Comparison of ENCODE assay signal across 8 mouse cellular contexts in genomic region chr6:137252194-137252886, GRCm38 (mm10). TPM values are rescaled to one million over a fixed set of nuclear protein-coding genes. Genes with fewer than 3 reads are reported as not detected.
DNase-seq lines count a peak whose midpoint lies in the region; ATAC-seq lines count a peak whose summit lies in the region.

Gene Ptpro (plus strand): TSS chr6:137252319.

- ATAC-seq in embryonic facial prominence, embryonic 15.5 days (ENCODE audit: insufficient number of reproducible peaks, low FRiP score, low TSS enrichment, low read depth): peak; percentile 47; the same call in 1 of the 2 replicates
- peak; percentile 64 for ATAC-seq in intestine, embryonic 16.5 days
- ATAC-seq in limb, embryonic 15.5 days (ENCODE audit: insufficient number of reproducible peaks, low FRiP score, low TSS enrichment, low read depth): 0 out of 2 replicates have a peak, but pooled peaks have one; percentile 24
- ATAC-seq in erythroblast, adult 5-6 weeks (replicated peaks; ENCODE audit: low FRiP score, poor library complexity, severe bottlenecking): no peak

- H3K4me2 ChIP-seq in embryonic facial prominence, embryonic 15.5 days (replicated peaks): peak within 1 kb of the TSS; percentile 90
- H3K4me2 ChIP-seq in intestine, embryonic 16.5 days (ENCODE audit: low read depth, low read length): peak within 1 kb of the TSS; percentile 87
- peak within 1 kb of the TSS; percentile 79 for H3K4me2 ChIP-seq in limb, embryonic 15.5 days

- no peak within 1 kb of the TSS for H3K9ac ChIP-seq in embryonic facial prominence, embryonic 15.5 days
- H3K9ac ChIP-seq in intestine, embryonic 16.5 days (ENCODE audit: low read depth, low read length): peak within 1 kb of the TSS; percentile 50; the same call in 1 of the 2 replicates
- H3K9ac ChIP-seq in limb, embryonic 15.5 days: peak within 1 kb of the TSS; percentile 0; the same call in 1 of the 2 replicates

- peak within 1 kb of the TSS; percentile 46 for H3K4me3 ChIP-seq in embryonic facial prominence, embryonic 15.5 days (replicated peaks)
- H3K4me3 ChIP-seq in intestine, embryonic 16.5 days (ENCODE audit: low read length): peak within 1 kb of the TSS; percentile 48
- peak within 1 kb of the TSS; percentile 42 for H3K4me3 ChIP-seq in limb, embryonic 15.5 days

- peaks cover 13% of the 10 kb centered on the region for H3K4me1 ChIP-seq in embryonic facial prominence, embryonic 15.5 days
- H3K4me1 ChIP-seq in intestine, embryonic 16.5 days (ENCODE audit: control insufficient read depth, insufficient read depth, low read length): no peaks in the 10 kb centered on the region; the same call in 1 of the 2 replicates
- peaks cover 11% of the 10 kb centered on the region for H3K4me1 ChIP-seq in limb, embryonic 15.5 days

- WGBS in embryonic facial prominence, embryonic 15.5 days: under 1% methylated on average over 53 of the region's 53 CpGs
- 2% methylated on average over 53 of the region's 53 CpGs for whole genome bisulfite sequencing in intestine, embryonic 16.5 days
- under 1% methylated on average over 52 of the region's 53 CpGs for WGBS in limb, embryonic 15.5 days

- H3K27ac ChIP-seq in embryonic facial prominence, embryonic 15.5 days (replicated peaks): no peak within 1 kb of the TSS
- H3K27ac ChIP-seq in intestine, embryonic 16.5 days (ENCODE audit: low read length): no peak within 1 kb of the TSS
- no peak within 1 kb of the TSS for H3K27ac ChIP-seq in limb, embryonic 15.5 days

- H3K27me3 ChIP-seq in embryonic facial prominence, embryonic 15.5 days: peaks cover 24% of the 10 kb centered on the region
- peaks cover 12% of the 10 kb centered on the region for H3K27me3 ChIP-seq in intestine, embryonic 16.5 days (replicated peaks; ENCODE audit: control insufficient read depth, insufficient read depth, low read length)
- peaks cover 30% of the 10 kb centered on the region for H3K27me3 ChIP-seq in limb, embryonic 15.5 days

- H3K36me3 ChIP-seq in embryonic facial prominence, embryonic 15.5 days: no peaks in the 10 kb centered on the region
- H3K36me3 ChIP-seq in intestine, embryonic 16.5 days (ENCODE audit: control insufficient read depth, insufficient read depth, low read length): no peaks in the 10 kb centered on the region
- no peaks in the 10 kb centered on the region for H3K36me3 ChIP-seq in limb, embryonic 15.5 days

- no peaks in the 10 kb centered on the region for H3K9me3 ChIP-seq in embryonic facial prominence, embryonic 15.5 days (replicated peaks)
- H3K9me3 ChIP-seq in intestine, embryonic 16.5 days (ENCODE audit: control insufficient read depth, low read length): no peaks in the 10 kb centered on the region
- no peaks in the 10 kb centered on the region for H3K9me3 ChIP-seq in limb, embryonic 15.5 days

- peak; percentile 72 to 79 for DNase-seq in cerebellum, postnatal 10 days
- DNase-seq in cerebellum, adult 9-10 months: no peak
- DNase-seq in ES-CJ7 (ENCODE audit: low read depth, low spot score): peak; percentile 64
- DNase-seq in right cerebral cortex, adult 2 months (ENCODE audit: low spot score in 2 of 2): peak; percentile 56 to 57

RNA-seq across cellular contexts. Expression of gene Ptpro, which starts in this region (rescaled TPM):
- polyA plus RNA-seq in embryonic facial prominence, embryonic 15.5 days (2015; fragmentation: Nextera tagmentation; extraction: Ambion mirVana): 2.6 and 3.0 TPM in 2 replicates
- 1.8 and 2.3 TPM in 2 replicates for polyA plus RNA-seq in intestine, embryonic 16.5 days (2015; fragmentation: Nextera tagmentation; extraction: Ambion mirVana)
- 2.5 and 2.9 TPM in 2 replicates for polyA plus RNA-seq in limb, embryonic 15.5 days (2015; fragmentation: Nextera tagmentation; extraction: Ambion mirVana)
- 5.4 and 5.6 TPM in 2 replicates for total RNA-seq in erythroblast, adult 5-6 weeks (2015; ENCODE audit: low replicate concordance)
- 5.4 and 21.3 TPM in 2 replicates for total RNA-seq in erythroblast, adult 5-6 weeks (2017; ENCODE audit: low replicate concordance)
